Mouse (Mus musculus): ENCODE measurements at regions not wholly inside any gene's neighbourhood (a gene's known extent, or its start where the extent isn't known, plus 50 kb on each side); places are given as distances from the start of the nearest gene placed in this dataset.

DNA sequence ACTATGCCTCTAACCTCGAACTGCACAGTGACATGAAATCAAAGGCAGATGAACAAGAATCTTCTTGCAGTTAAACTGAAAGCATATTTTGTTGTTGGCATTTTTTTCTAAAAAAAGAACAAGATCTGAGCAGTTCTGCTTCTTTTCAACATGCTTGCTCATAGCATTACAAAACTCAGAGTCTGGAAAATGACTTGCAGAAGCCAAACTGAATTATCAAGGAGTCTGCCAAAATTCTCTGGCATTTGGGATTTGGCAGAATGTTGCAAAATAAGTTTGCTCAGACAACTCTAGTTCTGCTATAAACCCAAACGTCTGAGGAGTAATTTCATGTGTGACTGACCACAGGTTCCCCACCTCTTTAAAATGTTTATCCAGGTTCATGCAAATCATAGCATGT, 907.3 kb upstream of the Gm37988 start:
- DNase-seq (ENCODE audit: low spot score in 2 of 2): peak in 1 of 2 experiments; percentile 9

DNA sequence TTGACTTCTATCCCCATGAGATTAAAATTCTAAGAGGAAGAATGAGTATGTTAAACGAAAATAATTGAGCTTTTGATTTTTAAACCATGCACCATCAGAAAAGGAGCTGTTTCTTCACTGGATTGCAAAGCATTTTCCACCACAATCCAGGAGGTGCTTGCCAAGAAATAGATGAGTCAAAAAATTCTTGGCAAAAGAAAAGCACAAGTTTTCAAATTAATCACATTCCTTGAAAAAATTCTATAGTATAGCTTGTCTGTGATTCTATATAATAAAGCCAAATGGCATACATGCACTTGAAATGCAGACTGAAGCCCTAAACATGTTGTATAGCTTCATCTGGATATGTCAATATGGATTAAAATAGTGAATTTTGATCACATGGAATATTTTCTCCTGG, 904.3 kb upstream of the Gm37988 start:
- DNase-seq (ENCODE audit: low spot score in 2 of 2): no peak

DNA sequence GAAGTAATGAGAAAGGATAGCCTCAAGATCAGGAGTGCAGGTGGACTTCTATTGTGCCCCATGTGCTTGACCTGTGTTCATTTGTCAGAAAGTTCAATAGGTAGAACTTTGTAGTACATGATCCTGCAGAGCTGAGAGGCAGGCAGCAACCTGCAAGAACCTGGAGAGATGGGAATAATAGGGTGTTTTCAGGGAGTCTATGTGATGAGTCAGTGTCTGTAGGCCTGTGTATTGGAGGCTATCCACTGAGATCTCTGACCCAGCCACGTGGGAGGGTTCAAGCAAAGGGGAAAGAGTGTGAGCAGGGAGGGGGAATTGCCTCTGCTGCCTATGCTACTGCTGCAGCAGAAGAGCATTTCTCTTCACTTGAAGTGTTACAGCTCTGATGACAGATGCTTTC, 895.2 kb upstream of the Gm37988 start:
- no peak for DNase-seq (ENCODE audit: low spot score in 2 of 2)

DNA sequence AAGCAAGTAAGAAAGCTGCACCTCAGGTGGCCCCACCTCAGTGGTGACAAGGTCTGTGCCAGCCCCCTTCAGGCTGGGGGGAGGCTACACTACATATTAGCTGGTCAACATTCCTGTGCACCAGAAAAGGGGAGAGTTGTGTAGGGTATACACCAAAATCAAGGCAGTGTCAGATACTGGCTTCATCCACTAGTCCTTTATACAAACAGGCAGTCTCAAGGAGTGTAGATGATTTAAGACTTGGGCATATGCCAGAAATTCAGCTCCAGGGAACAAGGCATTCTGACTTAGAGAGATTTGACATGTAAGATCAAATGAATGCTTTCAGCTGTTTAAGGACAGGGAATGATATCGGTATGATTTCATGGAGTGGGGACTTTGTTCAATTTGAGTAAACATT, 894.1 kb upstream of the Gm37988 start:
- no peak for DNase-seq (ENCODE audit: low spot score in 2 of 2)

All from layer of hippocampus, adult 8-10 months (tissue).